Mouse (Mus musculus) hindbrain, postnatal 0 days (tissue): ENCODE measurements around the gene Fbln1. TPM values are rescaled to one million over a fixed set of nuclear protein-coding genes. Genes with fewer than 3 reads are reported as not detected.

Source experiments
- ATAC-seq: fragments of 200-750 bp; cut with Nextera tagmentation; 2 replicates; pipeline ENCODE4 v1.8.0; 2017; ENCODE audit warnings: mild to moderate bottlenecking, moderate TSS enrichment, moderate library complexity
- DNase-seq: peaks from one replicate; pipeline ENCODE4 v3.0.0-alpha.2; 2015; ENCODE audit warnings: low spot score
- H3K27ac ChIP-seq: fragments of 300-500 bp; sonication (generic); 2 replicates; pipeline ENCODE4 v1.5.1; 2014; ENCODE audit warnings: mild to moderate bottlenecking
- H3K27me3 ChIP-seq: fragments of 300-500 bp; sonication (generic); 2 replicates; pipeline ENCODE4 v1.6.1; 2014; ENCODE audit warnings: low read length, mixed read lengths; ENCODE audit not compliant: insufficient read depth
- H3K36me3 ChIP-seq: fragments of 300-500 bp; sonication (generic); 2 replicates; pipeline ENCODE4 v1.6.1; 2014; ENCODE audit warnings: low read length, mixed read lengths; ENCODE audit not compliant: insufficient read depth
- H3K4me1 ChIP-seq: fragments of 300-500 bp; sonication (generic); 2 replicates; pipeline ENCODE4 v1.6.1; 2014; ENCODE audit warnings: antibody characterized with exemption, low read length, mixed read lengths; ENCODE audit not compliant: insufficient read depth
- H3K4me2 ChIP-seq: fragments of 300-500 bp; sonication (generic); 2 replicates; pipeline ENCODE4 v1.6.1; 2014; ENCODE audit warnings: low read depth, mild to moderate bottlenecking, low read length, moderate library complexity, mixed read lengths
- H3K4me3 ChIP-seq: fragments of 300-500 bp; sonication (generic); 2 replicates; pipeline ENCODE4 v1.5.1; 2014; ENCODE audit warnings: low read length
- H3K9ac ChIP-seq: fragments of 300-500 bp; sonication (generic); replicated peaks from 2 replicates; pipeline ENCODE4 v1.6.1; 2014; ENCODE audit warnings: mild to moderate bottlenecking, low read length, moderate library complexity, mixed read lengths
- H3K9me3 ChIP-seq: fragments of 300-500 bp; sonication (generic); 2 replicates; pipeline ENCODE4 v1.6.1; 2016; ENCODE audit warnings: low read length, mixed read lengths
- CTCF ChIP-seq: IDR thresholded peaks from 2 replicates; pipeline ENCODE4 v1.5.1; 2016; ENCODE audit warnings: antibody characterized with exemption, control low read depth, low read depth
- WGBS: fragments of 180-500 bp; shearing (Covaris S2); extraction: QIAGEN DNeasy Blood & Tissue Kit; methylation state at CpG from one replicate; pipeline ENCODE4 v1.1.7; 2014; 5-methylcytosine and 5-hydroxymethylcytosine counted together
- polyA plus RNA-seq: library from polyadenylated mRNA; unstranded; fragments of >200 nt; fragmentation: Nextera tagmentation; extraction: Ambion mirVana; gene quantifications from 2 replicates; pipeline ENCODE4 v1.2.1, GENCODE M21; 2015
- total RNA-seq: library from RNA; depleted of rRNA; stranded (reverse); fragments of >200 nt; gene quantifications from 2 replicates; pipeline ENCODE4 v1.2.3, GENCODE M21; 2014

The Fbln1 gene
- total and polyA plus RNA-seq, 2 experiments from 2014 or later: 48.3 to 73.9 TPM

DNA sequence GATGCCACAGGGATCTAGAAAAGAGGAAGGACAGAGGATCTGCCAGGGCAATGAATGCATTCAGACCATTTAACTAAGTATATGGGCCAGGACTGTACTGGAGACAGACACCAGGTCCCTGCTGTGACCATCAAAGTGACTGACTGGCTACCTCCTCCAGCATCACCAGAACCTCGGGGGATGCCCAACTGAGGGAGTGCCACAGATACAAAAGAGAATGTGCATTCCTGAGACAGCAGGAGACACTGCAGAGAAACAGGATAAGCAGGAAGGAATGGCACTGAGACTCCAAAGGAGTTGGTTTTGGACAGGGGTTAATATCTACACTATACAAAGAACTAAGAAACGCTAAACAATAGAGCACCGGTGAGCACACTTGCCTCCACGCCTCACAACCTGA lies 97.5 kb downstream of the Fbln1 start:
- TF ChIP-seq CTCF: no peak
- Histone ChIP-seq H3K4me3 (no peak overlapping the region), H3K27me3 (no peaks in the 10 kb centered on the region), H3K9ac (no peak overlapping the region), H3K4me2 (no peak overlapping the region), H3K27ac (no peak overlapping the region), H3K4me1 (peaks cover 2% of the 10 kb centered on the region), H3K9me3 (0 out of 2 replicates have a peak, but pooled peaks cover 2% of the 10 kb centered on the region), H3K36me3 (no peaks in the 10 kb centered on the region)
- DNase-seq: no peak
- no peak for ATAC-seq
- WGBS: 49% methylated on average over 4 of the region's 4 CpGs

DNA sequence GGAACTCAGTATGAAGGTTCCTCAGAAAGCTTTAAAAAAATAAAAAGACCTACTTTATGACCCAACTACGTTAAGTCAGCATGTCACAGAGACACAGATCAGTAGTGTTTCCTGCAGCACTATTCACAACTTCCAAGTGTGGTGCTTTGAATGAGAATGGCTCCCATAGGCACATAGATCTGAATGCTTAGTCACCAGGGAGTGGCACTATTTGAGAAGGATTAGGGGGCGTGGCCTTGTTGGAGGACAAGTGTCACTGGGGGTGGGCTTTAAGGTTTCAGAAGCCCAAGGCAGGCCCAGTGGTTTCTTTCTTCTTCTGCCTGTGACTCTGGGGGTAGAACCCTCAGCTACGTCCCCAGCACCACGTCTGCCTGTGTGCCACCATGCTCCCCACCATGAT lies 98.2 kb downstream of the Fbln1 start:
- H3K36me3 ChIP-seq: no peaks in the 10 kb centered on the region
- H3K27me3 ChIP-seq: no peaks in the 10 kb centered on the region
- H3K4me2 ChIP-seq: no peak overlapping the region
- ATAC-seq: no peak
- no peaks in the 10 kb centered on the region for H3K4me1 ChIP-seq
- H3K27ac ChIP-seq: no peak overlapping the region
- no peak for DNase-seq
- H3K9me3 ChIP-seq: 0 out of 2 replicates have a peak, but pooled peaks cover 2% of the 10 kb centered on the region
- H3K9ac ChIP-seq: no peak overlapping the region
- no peak for TF ChIP-seq CTCF
- 98% methylated on average over 4 of the region's 4 CpGs for WGBS
- no peak overlapping the region for H3K4me3 ChIP-seq

DNA sequence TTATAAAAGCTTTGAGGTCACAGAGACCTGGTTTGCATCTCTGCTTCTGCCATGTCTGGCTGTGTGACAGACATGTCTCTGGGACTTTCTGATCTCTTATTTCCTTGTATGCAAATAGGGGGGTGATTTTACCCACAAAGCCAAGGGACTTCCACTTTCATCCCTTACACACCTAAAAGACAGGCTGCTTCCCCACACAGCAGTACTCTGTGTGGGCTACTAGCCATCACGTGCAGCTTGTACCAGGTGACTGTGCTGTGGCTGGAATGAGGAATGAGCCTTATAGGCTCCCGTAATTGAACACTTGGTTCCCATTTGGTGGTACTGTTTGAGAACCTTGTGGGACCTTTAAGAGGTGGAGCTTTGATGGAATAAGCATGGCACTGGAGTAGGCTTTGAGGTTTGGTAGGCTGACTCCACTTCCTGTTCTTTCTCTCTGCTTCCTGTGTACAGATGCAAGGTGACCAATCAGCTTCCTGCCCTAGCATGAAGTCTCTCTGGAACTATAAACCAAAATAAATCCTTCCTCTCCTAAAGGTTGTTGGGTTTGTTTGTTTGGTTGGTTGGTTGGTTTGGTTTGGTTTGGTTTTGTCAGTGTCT lies 101.4 kb downstream of the Fbln1 start:
- no peak overlapping the region for H3K9ac ChIP-seq
- H3K27ac ChIP-seq: no peak overlapping the region
- no peak for TF ChIP-seq CTCF
- no peaks in the 10 kb centered on the region for H3K9me3 ChIP-seq
- no peak overlapping the region for H3K4me3 ChIP-seq
- DNase-seq (no peak), ATAC-seq (no peak)
- H3K4me1 ChIP-seq: no peaks in the 10 kb centered on the region
- WGBS: 89% methylated on average over 2 of the region's 2 CpGs
- no peaks in the 10 kb centered on the region for H3K36me3 ChIP-seq
- H3K4me2 ChIP-seq: no peak overlapping the region
- H3K27me3 ChIP-seq: no peaks in the 10 kb centered on the region

DNA sequence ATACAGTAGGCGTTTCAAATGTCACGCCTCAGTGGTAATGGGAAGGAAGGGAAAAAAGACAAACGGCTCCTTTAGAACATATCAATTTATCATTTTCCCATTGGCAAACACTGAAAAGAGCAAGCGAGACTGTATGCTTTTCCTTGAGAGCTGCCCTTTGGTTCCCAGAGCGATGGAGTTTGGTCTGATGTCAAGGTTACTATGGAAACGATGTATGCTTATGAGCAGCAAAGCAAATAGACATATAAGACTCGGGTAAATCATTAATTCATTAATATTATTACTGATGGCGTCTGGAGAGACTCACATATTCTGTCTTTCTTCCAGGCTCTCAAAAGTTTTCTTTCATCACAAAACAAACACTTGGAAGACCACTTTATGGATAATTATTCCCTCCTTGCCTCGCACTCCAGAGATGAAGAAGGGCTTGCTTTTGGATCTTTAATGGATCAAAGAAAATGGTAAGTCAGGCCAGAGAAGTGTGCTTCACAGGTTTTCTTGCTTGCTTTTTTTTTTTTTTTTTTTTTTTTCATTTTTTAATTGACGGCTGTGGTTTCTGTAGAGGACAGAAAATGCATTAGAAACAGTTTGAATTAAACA lies 105.4 kb downstream of the Fbln1 start:
- Histone ChIP-seq H3K36me3 (no peaks in the 10 kb centered on the region), H3K4me3 (no peak overlapping the region), H3K9ac (no peak overlapping the region), H3K4me2 (no peak overlapping the region), H3K4me1 (no peaks in the 10 kb centered on the region), H3K27ac (no peak overlapping the region), H3K9me3 (no peaks in the 10 kb centered on the region), H3K27me3 (no peaks in the 10 kb centered on the region)
- DNase-seq (peak; percentile 43), ATAC-seq (no peak)
- 43% methylated on average over 10 of the region's 10 CpGs for WGBS
- no peak for TF ChIP-seq CTCF

DNA sequence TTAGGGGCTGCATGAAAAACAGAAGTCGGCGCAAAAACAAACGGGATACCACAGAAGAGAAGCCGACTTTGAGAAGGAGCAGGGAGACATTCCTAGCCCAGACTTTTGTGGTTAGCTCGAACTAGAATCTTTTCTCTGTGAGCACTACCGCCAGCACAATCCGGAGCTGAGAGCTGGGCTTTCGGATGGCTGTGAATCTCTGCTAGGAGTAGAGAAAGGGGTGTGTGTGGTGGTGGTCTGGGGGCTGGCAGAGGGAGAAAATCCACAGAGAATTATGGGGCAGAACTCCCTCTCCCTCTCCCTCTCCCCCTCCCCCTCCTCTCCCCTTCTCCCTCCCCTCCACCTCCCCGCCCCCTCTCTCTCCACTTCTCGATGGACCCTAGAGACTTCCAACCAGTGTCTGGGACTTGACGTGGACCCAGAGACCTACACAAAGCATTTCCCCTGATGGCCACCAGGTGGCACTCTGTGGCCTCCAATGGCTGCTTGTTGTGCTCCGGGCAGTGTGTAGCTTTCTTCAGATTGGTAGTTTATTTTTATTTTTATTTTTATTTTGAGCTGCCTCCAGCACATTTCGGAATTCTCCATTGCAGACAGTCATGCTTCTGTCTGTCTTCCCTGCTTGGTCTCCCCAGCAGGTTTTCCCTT lies 109.8 kb downstream of the Fbln1 start:
- Histone ChIP-seq H3K9me3 (no peaks in the 10 kb centered on the region), H3K9ac (no peak overlapping the region), H3K4me2 (no peak overlapping the region), H3K27ac (no peak overlapping the region), H3K36me3 (no peaks in the 10 kb centered on the region), H3K4me3 (no peak overlapping the region), H3K4me1 (no peaks in the 10 kb centered on the region), H3K27me3 (no peaks in the 10 kb centered on the region)
- ATAC-seq: peak; percentile 80; the same call in 1 of the 2 replicates
- DNase-seq: peak; percentile 84
- 42% methylated on average over 12 of the region's 13 CpGs for WGBS
- peak; percentile 91 for TF ChIP-seq CTCF

DNA sequence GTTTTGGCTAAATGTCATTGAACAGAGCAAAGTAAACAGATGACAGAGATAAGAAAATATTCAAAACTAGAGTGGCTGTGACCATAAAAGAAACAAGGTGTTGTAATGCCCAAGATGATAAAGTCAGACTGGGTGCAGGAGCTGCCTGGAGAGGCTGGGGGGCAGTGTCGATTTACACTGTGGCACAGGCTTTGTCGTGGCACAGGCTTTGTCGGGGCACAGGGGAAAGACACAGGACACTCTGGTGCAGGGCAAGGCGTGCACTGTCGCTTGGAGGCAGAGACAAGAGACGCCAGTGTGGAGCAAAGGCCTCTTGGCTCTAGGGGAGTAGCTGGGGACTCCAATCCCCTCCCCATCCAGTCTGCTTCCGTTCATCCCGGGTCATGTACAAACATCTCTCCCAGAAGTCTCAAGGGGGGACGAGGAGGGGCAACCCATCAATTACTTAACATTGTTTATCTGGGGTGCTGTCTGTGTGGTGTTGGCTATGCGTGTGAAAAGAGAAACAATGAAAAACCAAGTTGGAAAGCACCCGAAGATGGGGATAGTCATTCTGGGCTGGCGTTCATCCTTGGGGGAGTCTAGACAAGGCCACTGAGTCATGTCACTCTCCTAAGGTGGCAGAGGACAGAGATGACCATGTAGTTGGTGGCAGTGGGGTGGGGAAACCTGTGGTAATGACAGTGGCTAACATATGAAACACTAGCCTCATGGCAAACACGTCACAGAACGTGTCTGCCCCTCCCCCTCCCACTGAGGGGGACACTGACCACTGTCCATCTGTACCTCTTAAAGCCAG lies 110.8 kb downstream of the Fbln1 start:
- DNase-seq (no peak), ATAC-seq (peak; percentile 49; the same call in 1 of the 2 replicates)
- TF ChIP-seq CTCF: no peak
- 40% methylated on average over 14 of the region's 14 CpGs for WGBS
- Histone ChIP-seq H3K9ac (no peak overlapping the region), H3K9me3 (no peaks in the 10 kb centered on the region), H3K4me3 (no peak overlapping the region), H3K36me3 (no peaks in the 10 kb centered on the region), H3K4me2 (no peak overlapping the region), H3K4me1 (no peaks in the 10 kb centered on the region), H3K27ac (no peak overlapping the region), H3K27me3 (no peaks in the 10 kb centered on the region)
